Mouse (Mus musculus) lung, adult 2 months (tissue): Measurements from ENCODE around the gene Slc16a14.

Experiments used
- CTCF ChIP-seq: fragments of 200-500 bp; IDR thresholded peaks from 2 replicates; pipeline ENCODE4 v1.5.1; 2011; ENCODE audit warnings: mild to moderate bottlenecking, low read length, control low read depth; ENCODE audit not compliant: insufficient read depth
- POLR2A ChIP-seq: fragments of 200-500 bp; IDR thresholded peaks from 2 replicates; pipeline ENCODE4 v1.6.1; 2011; ENCODE audit warnings: low read depth, mild to moderate bottlenecking, control low read depth, low read length, borderline replicate concordance; ENCODE audit errors: extremely low read depth

- TF ChIP-seq CTCF (no peak), POLR2A (no peak)
These were observed 2.0 kb upstream of the Slc16a14 start for GRCm38 (mm10) chr1:84936716-84937510.
